Mouse (Mus musculus): Measurements from ENCODE around the gene Zcchc7.

- TF ChIP-seq GATA1 (IDR thresholded peaks at IDR 0.05; ENCODE audit: low read length) (no peak), TAL1 (IDR thresholded peaks at IDR 0.05; ENCODE audit: low read length) (no peak)
Observed at GRCm38 (mm10) chr4:44938359-44939340, 183.0 kb downstream of the Zcchc7 start.

Measured in erythroblast, embryonic 14.5 days (primary cell).